Mouse (Mus musculus) stomach, postnatal 0 days (tissue): ENCODE data around the gene Fam173a. TPM values are rescaled to one million over a fixed set of nuclear protein-coding genes. Genes with fewer than 3 reads are reported as not detected.
A peak's percentile ranks its signal among the peaks of the same experiment; 100 is the strongest.

Experiments
- ATAC-seq: fragments of 200-750 bp; cut with Nextera tagmentation; 2 replicates; pipeline ENCODE4 v1.8.0; 2017; ENCODE audit not compliant: low FRiP score, low TSS enrichment
- DNase-seq: peaks from one replicate; pipeline ENCODE4 v3.0.0-alpha.2; 2016; ENCODE audit warnings: low spot score
- H3K27ac ChIP-seq: fragments of 300-500 bp; sonication (generic); replicated peaks from 2 replicates; pipeline ENCODE4 v1.5.1; 2014; ENCODE audit warnings: mild to moderate bottlenecking, control low read depth
- H3K27me3 ChIP-seq: fragments of 300-500 bp; sonication (generic); 2 replicates; pipeline ENCODE4 v1.6.1; 2014; ENCODE audit warnings: low read length; ENCODE audit not compliant: control insufficient read depth, insufficient read depth
- H3K36me3 ChIP-seq: fragments of 300-500 bp; sonication (generic); 2 replicates; pipeline ENCODE4 v1.6.1; 2014; ENCODE audit warnings: low read length, mixed read lengths; ENCODE audit not compliant: control insufficient read depth, insufficient read depth
- H3K4me1 ChIP-seq: fragments of 300-500 bp; sonication (generic); replicated peaks from 2 replicates; pipeline ENCODE4 v1.6.1; 2014; ENCODE audit warnings: antibody characterized with exemption; ENCODE audit not compliant: control insufficient read depth, insufficient read depth
- H3K4me2 ChIP-seq: fragments of 300-500 bp; sonication (generic); replicated peaks from 2 replicates; pipeline ENCODE4 v1.6.1; 2014; ENCODE audit warnings: low read depth, mild to moderate bottlenecking, control low read depth, moderate library complexity
- H3K4me3 ChIP-seq: fragments of 300-500 bp; sonication (generic); 2 replicates; pipeline ENCODE4 v1.5.1; 2014; ENCODE audit warnings: low read depth, low read length, control low read depth
- H3K9ac ChIP-seq: fragments of 300-500 bp; sonication (generic); 2 replicates; pipeline ENCODE4 v1.6.1; 2014; ENCODE audit warnings: mild to moderate bottlenecking, low read length, control low read depth, mixed read lengths
- H3K9me3 ChIP-seq: fragments of 300-500 bp; sonication (generic); 2 replicates; pipeline ENCODE4 v1.6.1; 2016; ENCODE audit warnings: low read length; ENCODE audit not compliant: control insufficient read depth
- CTCF ChIP-seq: IDR thresholded peaks from 2 replicates; pipeline ENCODE4 v1.5.1; 2016; ENCODE audit warnings: antibody characterized with exemption, low read depth, mild to moderate bottlenecking, moderate library complexity
- EP300 ChIP-seq: optimal IDR thresholded peaks from 2 replicates; pipeline ENCODE3; 2016; ENCODE audit warnings: antibody characterized with exemption
- WGBS: fragments of 180-500 bp; shearing (Covaris S2); extraction: QIAGEN DNeasy Blood & Tissue Kit; methylation state at CpG from one replicate; pipeline ENCODE4 v1.1.7; 2014; 5-methylcytosine and 5-hydroxymethylcytosine counted together
- polyA plus RNA-seq: library from polyadenylated mRNA; unstranded; fragments of >200 nt; fragmentation: Nextera tagmentation; extraction: Ambion mirVana; gene quantifications from 2 replicates; pipeline ENCODE4 v1.2.1, GENCODE M21; 2015

Fam173a gene
- polyA plus RNA-seq, 1 experiment from 2014 or later, result 91.0 TPM

- H3K4me3 ChIP-seq, result no peak overlapping the region
- no peak for DNase-seq
- no peak for ATAC-seq
- H3K4me2 ChIP-seq, result no peak overlapping the region
- 46% methylated on average over 3 of the region's 3 CpGs for WGBS
- peaks cover 21% of the 10 kb centered on the region for H3K4me1 ChIP-seq
- H3K9ac ChIP-seq, result peak overlapping the region; percentile 60; the same call in 1 of the 2 replicates
- peak overlapping the region; percentile 58 for H3K27ac ChIP-seq
- H3K9me3 ChIP-seq, result no peaks in the 10 kb centered on the region
- TF ChIP-seq EP300 (no peak), CTCF (no peak)
- H3K27me3 ChIP-seq, result no peaks in the 10 kb centered on the region
- peaks cover 33% of the 10 kb centered on the region for H3K36me3 ChIP-seq
Measured at GRCm38 (mm10) chr17:25837533-25837932, 44.8 kb upstream of the Fam173a start.

DNA sequence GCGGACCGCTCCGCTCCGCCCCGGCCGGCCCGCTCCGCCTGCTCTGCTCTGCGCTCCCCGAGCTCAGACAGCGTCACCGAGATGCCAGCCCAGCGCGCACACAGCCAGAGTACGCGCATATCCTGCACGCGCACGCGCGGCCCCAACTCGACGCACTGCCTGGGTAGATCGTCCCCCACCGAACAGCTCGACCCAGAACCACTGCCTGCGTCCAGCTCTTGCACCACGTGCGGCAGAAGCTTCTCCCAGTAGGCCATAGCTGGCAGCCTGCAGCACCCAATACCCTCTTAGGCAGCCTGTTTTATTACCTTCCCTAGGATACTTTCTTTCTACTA, 44.3 kb upstream of the Fam173a start, which contains the start of gene Rhbdl1:
Gene Rhbdl1, minus strand, starts transcription at position 220 of the 335 bp plus-strand sequence.
- peak within 1 kb of the TSS; percentile 63 for H3K27ac ChIP-seq
- H3K9ac ChIP-seq, result peak within 1 kb of the TSS; percentile 60
- H3K4me2 ChIP-seq, result peak within 1 kb of the TSS; percentile 75
- WGBS, result 1% methylated on average over 28 of the region's 29 CpGs
- peak; percentile 2; the same call in 1 of the 2 replicates for ATAC-seq
- peaks cover 21% of the 10 kb centered on the region for H3K4me1 ChIP-seq
- H3K9me3 ChIP-seq, result no peaks in the 10 kb centered on the region
- peak within 1 kb of the TSS; percentile 37 for H3K4me3 ChIP-seq
- no peaks in the 10 kb centered on the region for H3K27me3 ChIP-seq
- H3K36me3 ChIP-seq, result peaks cover 31% of the 10 kb centered on the region
- TF ChIP-seq CTCF, result no peak
- TF ChIP-seq EP300, result no peak
- peak; percentile 79 for DNase-seq

DNA sequence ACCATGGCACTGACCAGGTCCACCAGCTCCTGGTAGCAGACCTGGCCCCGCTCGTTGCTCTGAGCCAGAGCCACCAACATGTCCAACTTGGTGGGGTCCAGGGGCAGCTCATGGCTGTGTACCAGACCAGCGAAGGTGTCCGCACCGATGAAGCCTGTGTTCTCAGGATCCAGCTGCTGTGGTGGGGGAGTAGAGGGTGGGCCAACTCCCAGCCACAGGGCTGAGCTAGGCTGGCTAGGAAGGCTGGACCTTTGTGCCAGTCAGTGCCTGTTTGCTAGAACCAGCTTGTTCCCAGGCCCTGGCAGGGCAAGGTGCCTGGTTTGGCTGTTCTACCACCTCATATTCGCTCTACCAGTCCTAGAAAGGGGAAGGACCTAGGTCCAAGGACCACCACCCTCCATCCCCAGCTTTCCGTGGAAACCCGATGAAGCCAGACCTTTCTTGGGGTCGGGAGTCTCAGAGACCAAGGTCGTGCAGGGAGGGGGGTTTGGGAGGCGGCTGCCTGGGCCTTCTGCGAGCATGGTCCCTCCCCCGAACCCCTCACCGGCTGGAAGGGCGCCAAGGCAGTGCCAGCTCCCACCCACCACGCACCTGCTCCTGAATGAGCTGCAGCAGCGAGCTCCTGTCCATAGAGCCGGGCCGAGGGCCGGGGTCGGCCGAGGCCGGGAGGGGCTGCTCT, 43.8 kb upstream of the Fam173a start:
- Histone ChIP-seq H3K36me3 (peaks cover 28% of the 10 kb centered on the region), H3K4me2 (peak overlapping the region; percentile 75), H3K9me3 (no peaks in the 10 kb centered on the region), H3K27ac (peak overlapping the region; percentile 63), H3K9ac (peak overlapping the region; percentile 60), H3K4me1 (peaks cover 26% of the 10 kb centered on the region), H3K4me3 (peak overlapping the region; percentile 37), H3K27me3 (no peaks in the 10 kb centered on the region)
- ATAC-seq (no peak), DNase-seq (peak; percentile 55)
- TF ChIP-seq EP300, result no peak
- no peak for TF ChIP-seq CTCF
- 22% methylated on average over 20 of the region's 23 CpGs for WGBS

DNA sequence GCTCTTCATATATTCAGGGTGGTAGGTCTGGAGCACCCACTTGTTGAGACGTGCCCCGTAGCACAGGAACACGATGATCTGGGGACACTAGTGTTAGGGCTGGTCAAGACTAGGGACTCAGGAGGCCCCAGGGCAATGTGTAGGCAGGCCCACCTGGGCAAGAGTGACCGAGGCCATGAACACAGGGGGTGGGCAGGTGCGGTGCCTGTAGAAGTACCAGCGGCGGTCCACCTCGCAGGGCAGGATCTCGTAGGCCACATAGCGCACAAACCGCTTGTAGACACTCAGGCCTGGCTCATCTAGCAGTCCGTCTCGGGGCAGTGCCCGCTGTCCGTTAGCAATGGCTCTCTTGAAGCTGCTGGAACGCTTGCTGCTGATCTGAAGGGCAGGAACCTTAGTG, 43.1 kb upstream of the Fam173a start:
- ATAC-seq, result no peak
- TF ChIP-seq EP300, result no peak
- no peak for TF ChIP-seq CTCF
- Histone ChIP-seq H3K27me3 (no peaks in the 10 kb centered on the region), H3K4me3 (no peak overlapping the region), H3K36me3 (peaks cover 23% of the 10 kb centered on the region), H3K27ac (no peak overlapping the region; the same call in 1 of the 2 replicates), H3K9ac (peak overlapping the region; percentile 60; the same call in 1 of the 2 replicates), H3K9me3 (no peaks in the 10 kb centered on the region), H3K4me1 (peaks cover 27% of the 10 kb centered on the region), H3K4me2 (peak overlapping the region; percentile 75)
- 85% methylated on average over 16 of the region's 16 CpGs for WGBS
- no peak for DNase-seq

DNA sequence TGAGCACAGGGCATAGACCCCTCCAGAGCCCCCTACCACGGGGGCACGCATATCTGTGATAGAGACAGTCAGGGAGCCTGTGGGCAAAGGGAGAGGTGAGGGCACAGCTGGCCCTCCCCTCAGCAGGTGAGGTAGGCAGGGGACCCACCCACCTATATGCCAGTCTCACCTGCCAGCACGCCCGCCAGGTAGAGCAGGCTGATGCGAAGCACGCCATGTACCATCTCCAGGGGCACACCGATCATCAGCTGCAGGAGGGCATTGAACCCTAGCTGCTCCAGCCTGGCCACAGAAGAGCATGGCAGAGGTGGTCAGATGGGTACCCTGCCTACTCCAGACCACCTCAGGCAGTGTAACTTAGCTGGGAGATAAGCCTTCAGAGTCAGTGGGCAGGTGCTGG, 42.6 kb upstream of the Fam173a start:
- TF ChIP-seq CTCF, result no peak
- no peak for TF ChIP-seq EP300
- 80% methylated on average over 7 of the region's 7 CpGs for WGBS

GRCm38 (mm10) chr17:25834595-25835222, 42.0 kb upstream of the Fam173a start:
- H3K4me1 ChIP-seq, result peaks cover 28% of the 10 kb centered on the region
- 66% methylated on average over 12 of the region's 12 CpGs for whole genome bisulfite sequencing

More for the DNA sequence above, 42.6 kb upstream of the Fam173a start:
- Histone ChIP-seq H3K9me3 (no peaks in the 10 kb centered on the region), H3K4me3 (no peak overlapping the region), H3K36me3 (peaks cover 23% of the 10 kb centered on the region), H3K4me2 (peak overlapping the region; percentile 88; the same call in 1 of the 2 replicates), H3K27me3 (no peaks in the 10 kb centered on the region), H3K4me1 (peaks cover 27% of the 10 kb centered on the region), H3K27ac (no peak overlapping the region), H3K9ac (no peak overlapping the region)
- ATAC-seq, result no peak
- DNase-seq, result no peak

More at GRCm38 (mm10) chr17:25834595-25835222, 42.0 kb upstream of the Fam173a start:
- H3K9me3 ChIP-seq, result no peaks in the 10 kb centered on the region
- no peak for ATAC-seq
- TF ChIP-seq EP300, result no peak
- no peak for TF ChIP-seq CTCF
- H3K4me3 ChIP-seq, result peak overlapping the region; percentile 78
- H3K4me2 ChIP-seq, result peak overlapping the region; percentile 88
- H3K36me3 ChIP-seq, result peaks cover 18% of the 10 kb centered on the region
- H3K9ac ChIP-seq, result peak overlapping the region; percentile 80
- H3K27me3 ChIP-seq, result no peaks in the 10 kb centered on the region
- H3K27ac ChIP-seq, result 0 out of 2 replicates have a peak overlapping the region, but pooled peaks have one; percentile 24
- DNase-seq, result no peak
